Mouse (Mus musculus) leukemia stem cell, adult 10-12 weeks (primary cell): ENCODE results near the gene Mxd3. TPM values are rescaled to one million over a fixed set of nuclear protein-coding genes. Genes with fewer than 3 reads are reported as not detected.

Experiments used
- polyA plus RNA-seq: library from polyadenylated mRNA; stranded (reverse); fragments of >175 nt; gene quantifications from 2 replicates; pipeline ENCODE4 v1.2.3, GENCODE M21; 2012; ENCODE audit warnings: low replicate concordance

Mxd3 gene
- polyA plus RNA-seq, result 21.1 and 29.5 TPM in 2 replicates

DNA sequence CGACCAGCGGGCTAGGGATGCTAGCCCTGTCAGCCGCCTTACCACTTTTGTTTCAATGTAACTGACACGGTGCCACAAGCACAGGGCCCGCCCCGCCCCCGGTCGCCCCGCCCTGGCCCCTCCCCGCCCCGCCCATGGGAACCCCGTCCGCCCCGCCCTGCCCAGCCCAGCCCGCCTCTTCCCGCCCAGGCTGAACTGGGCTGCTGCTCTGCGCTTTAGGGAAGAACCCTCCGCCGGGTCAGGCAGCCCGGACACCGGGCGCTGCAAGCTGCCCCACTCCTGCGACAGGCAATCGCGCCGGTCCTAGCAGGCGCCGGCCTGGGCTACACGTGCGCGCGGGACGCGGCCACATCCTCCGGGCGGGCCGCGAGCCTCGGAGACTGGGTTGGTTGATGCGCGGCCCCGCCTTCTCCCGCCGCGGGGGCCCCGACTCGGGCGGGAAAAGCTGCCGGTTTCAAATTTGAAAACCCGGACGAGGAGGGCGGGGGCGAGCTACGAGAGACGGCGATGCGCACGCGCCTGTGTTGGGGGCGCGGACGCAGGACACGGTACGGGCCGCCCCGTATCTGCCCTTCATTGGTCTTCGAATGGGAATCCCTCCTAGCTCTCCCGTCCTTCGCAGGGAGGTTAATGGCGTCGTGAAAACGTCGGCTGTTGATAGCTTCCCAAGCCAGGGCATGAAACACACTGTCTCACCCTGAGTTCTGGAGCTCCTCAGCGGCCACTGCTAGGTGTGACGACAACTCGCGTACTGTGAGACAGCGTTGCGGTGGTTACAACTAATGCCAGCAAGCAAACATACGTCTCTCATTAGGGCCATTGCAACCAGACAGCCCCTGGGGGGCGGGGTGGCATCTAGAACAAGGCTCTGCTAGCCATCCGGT, at the start of gene Mxd3:
Gene Mxd3 (minus strand): TSS at position 141 of the 884 bp plus-strand sequence.

DNA sequence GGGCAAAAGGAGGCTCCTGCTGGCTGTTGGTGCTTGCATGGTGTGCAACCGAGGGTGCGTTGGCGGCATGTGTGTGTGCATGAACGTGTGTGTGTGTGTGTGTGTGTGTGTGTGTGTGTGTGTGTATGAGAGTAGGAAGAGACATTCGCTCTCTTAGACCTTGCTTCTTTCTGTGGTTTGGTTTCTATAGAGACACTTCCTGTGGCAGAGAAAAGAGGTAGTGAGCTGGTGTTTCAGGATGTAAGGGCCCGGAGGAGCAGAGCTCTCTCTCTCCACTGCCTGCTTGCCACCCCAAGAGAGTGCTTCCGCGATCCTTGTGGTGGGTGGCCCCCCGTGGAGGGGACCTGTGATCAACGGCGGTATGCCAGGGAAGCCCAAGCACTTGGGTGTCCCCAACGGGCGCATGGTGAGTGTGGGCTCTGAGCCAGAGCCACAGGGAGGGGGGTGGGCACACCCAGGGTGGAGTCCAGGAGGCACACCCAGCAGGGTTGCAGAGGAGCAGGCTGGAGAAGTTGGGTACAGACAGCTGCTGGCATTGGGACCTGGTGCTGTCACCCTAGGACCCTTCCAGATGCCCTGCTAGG, 40.0 kb upstream of the Mxd3 start, which contains the start of gene Rgs14:
Gene Rgs14 (plus strand): TSS at position 202 of the 584 bp plus-strand sequence.

DNA sequence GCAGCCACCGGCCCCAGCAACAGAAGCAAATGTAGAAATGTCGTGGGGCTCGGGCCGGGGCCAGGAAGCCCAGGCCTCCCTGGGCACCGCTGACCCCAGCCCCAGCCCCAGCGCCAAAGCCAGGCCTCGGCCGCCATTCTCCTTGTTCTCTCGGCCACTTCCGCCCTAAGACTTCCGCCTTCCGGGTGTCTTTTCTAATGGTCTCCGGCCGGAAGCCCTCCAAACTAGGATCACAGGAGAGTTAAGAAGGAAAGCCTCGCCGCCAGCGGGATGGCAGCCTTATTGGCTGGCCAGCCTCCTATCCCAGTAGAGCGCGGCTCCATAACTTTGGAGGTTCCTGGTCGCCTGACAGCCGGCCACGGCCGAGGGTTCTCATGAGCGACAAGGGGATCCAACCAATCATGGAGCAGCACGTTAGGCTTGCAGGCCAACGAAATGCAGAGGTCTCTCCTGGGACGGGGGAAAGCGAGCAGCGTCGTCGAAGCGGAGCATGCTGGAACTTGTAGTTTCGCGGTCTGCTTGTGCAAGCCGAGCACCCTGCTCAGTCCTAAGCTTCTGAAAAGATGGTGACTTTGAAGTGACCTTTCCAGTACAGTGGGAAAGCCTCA, 32.9 kb upstream of the Mxd3 start, which contains the start of gene Lman2:
Gene Lman2 (minus strand): TSS at position 331 of the 608 bp plus-strand sequence.

DNA sequence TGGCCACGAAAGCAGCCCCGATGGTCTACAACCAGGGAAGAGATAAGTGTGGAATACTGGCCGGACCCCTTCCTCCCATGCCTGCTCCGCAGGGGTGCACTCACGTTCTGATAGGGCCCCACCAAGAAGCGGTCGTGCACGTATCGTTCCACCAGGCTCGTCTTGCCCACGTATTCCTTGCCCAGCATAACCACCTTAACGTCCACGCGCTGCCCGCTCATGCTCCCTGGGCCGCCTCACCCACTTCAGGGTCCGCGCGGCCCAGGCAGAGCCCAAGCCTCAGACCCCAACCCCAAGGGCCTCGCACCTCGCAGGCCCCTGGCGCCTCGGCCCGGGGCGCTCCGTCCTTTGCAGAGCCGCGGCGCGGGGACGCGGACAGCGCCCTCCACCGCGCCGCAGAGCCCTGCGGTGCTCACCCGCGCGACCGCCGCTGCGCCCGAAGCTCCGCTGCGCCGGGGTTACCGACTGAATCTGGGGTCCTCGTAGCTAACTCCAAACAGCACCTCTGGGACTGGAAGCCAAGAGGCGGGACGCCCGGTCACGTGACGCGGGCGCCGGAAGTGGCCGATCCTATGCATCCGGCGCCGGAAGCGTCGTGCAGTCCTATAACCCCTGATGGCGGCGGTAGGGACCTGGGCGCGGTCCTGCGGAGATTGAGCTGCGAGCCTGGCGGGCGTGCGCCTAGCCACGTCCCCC, 8.0 kb downstream of the Mxd3 start, which contains the start of gene Rab24:
Gene Rab24 (minus strand): TSS at position 513 of the 696 bp plus-strand sequence.

GRCm38 (mm10) chr13:55319931-55320533, 9.6 kb downstream of the Mxd3 start, which contains the start of gene Prelid1:
Gene Prelid1 (plus strand): TSS chr13:55320500.

Other genes starting within 250 kb of the Mxd3 start
- gene Uimc1, start 229.5 kb downstream of the Mxd3 start, polyA plus RNA-seq, result 2.4 and 3.0 TPM in 2 replicates
- gene Zfp346, start 224.5 kb downstream of the Mxd3 start, polyA plus RNA-seq, result 6.4 and 13.6 TPM in 2 replicates
- not detected in 2 replicates for gene Gm17617, start 196.3 kb downstream of the Mxd3 start, polyA plus RNA-seq
- 0.10 and 0.15 TPM in 2 replicates for gene Fgfr4, start 177.2 kb downstream of the Mxd3 start, polyA plus RNA-seq
- 8.3 and 20.7 TPM in 2 replicates for gene Nsd1, start 120.0 kb downstream of the Mxd3 start, polyA plus RNA-seq
- 179 and 301 TPM in 2 replicates for gene Prelid1, start 9.3 kb downstream of the Mxd3 start, polyA plus RNA-seq
- gene Rab24, start 7.9 kb downstream of the Mxd3 start, polyA plus RNA-seq, result 62.5 and 73.7 TPM in 2 replicates
- 50.0 and 75.4 TPM in 2 replicates for gene Lman2, start 33.0 kb upstream of the Mxd3 start, polyA plus RNA-seq
- 7.6 and 7.9 TPM in 2 replicates for gene Rgs14, start 39.9 kb upstream of the Mxd3 start, polyA plus RNA-seq
- 0.12 TPM in 1 of 2 replicates, not detected in the other for gene Slc34a1, start 68.4 kb upstream of the Mxd3 start, polyA plus RNA-seq
- gene Pfn3, start 85.4 kb upstream of the Mxd3 start, polyA plus RNA-seq, result not detected in 2 replicates
- not detected in 2 replicates for gene F12, start 97.0 kb upstream of the Mxd3 start, polyA plus RNA-seq
- 104 and 119 TPM in 2 replicates for gene Grk6, start 115.2 kb upstream of the Mxd3 start, polyA plus RNA-seq
- gene Prr7, start 134.4 kb upstream of the Mxd3 start, polyA plus RNA-seq, result 7.6 and 17.6 TPM in 2 replicates
- 7.5 and 13.0 TPM in 2 replicates for gene Dbn1, start 158.3 kb upstream of the Mxd3 start, polyA plus RNA-seq
- gene Pdlim7, start 183.9 kb upstream of the Mxd3 start, polyA plus RNA-seq, result 81.6 and 121 TPM in 2 replicates
- 130 and 341 TPM in 2 replicates for gene Dok3, start 199.5 kb upstream of the Mxd3 start, polyA plus RNA-seq
- 55.9 and 93.7 TPM in 2 replicates for gene Ddx41, start 206.8 kb upstream of the Mxd3 start, polyA plus RNA-seq
- gene Fam193b, start 241.3 kb upstream of the Mxd3 start, polyA plus RNA-seq, result 70.3 and 217 TPM in 2 replicates
- 98.3 and 191 TPM in 2 replicates for gene Tmed9, start 243.9 kb upstream of the Mxd3 start, polyA plus RNA-seq